Mouse (Mus musculus): ENCODE data around the gene Nosip. TPM values are rescaled to one million over a fixed set of nuclear protein-coding genes. Genes with fewer than 3 reads are reported as not detected.

Gene Nosip
- polyA plus RNA-seq (2015; fragmentation: Nextera tagmentation; extraction: Ambion mirVana): 64.1 and 67.7 TPM in 2 replicates

DNA sequence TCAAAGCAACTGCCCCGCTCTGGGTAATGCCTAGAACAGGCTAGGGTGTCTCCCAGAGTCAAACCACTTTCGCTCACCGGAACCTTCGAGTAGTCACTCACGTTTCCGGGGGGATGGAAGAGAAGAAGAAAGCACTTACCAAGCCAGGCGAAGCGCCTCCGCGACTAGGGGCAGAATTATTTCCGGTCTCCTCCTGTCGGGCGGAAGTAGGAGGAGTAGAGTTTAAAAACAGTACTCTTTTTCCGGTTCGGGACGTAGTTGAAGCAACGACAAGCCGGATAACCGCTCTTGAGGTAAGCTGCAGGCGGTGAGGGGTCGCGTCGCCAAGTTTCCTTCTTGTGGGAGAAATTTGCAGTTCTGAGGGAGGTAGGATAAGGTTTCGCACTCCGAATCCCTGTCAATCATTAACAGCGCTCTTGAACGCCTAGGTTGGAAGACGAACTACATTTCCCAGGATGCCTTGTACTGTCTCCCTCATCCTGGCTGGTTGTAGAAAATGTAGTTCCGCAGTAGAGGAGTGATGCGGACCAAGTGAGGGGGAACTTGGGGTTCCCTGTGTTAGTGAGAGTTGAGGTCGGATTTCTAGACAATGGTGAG is at the start of gene Nosip, which contains the start of gene Prrg2:
Gene Nosip, plus strand, starts transcription at position 191 of the 597 bp plus-strand sequence.
Gene Prrg2, minus strand, starts transcription at position 439 of the 597 bp plus-strand sequence.
- Histone ChIP-seq H3K27me3 (ENCODE audit: control insufficient read depth, insufficient read depth, low read depth, low read length) (no peaks in the 10 kb centered on the region), H3K36me3 (ENCODE audit: control insufficient read depth, insufficient read depth, low read length) (no peaks in the 10 kb centered on the region), H3K9me3 (replicated peaks; ENCODE audit: control insufficient read depth, low read length, poor library complexity, severe bottlenecking) (no peaks in the 10 kb centered on the region), H3K27ac (ENCODE audit: low read length) (peak within 1 kb of the TSS; percentile 90), H3K4me1 (ENCODE audit: control insufficient read depth, insufficient read depth, low read length) (peaks cover 26% of the 10 kb centered on the region), H3K4me2 (ENCODE audit: low read length) (peak within 1 kb of the TSS; percentile 60), H3K4me3 (ENCODE audit: low read depth, low read length) (peak within 1 kb of the TSS; percentile 60), H3K9ac (ENCODE audit: low read depth, low read length) (peak within 1 kb of the TSS; percentile 77)
- peak; percentile 85 for ATAC-seq
- WGBS: under 1% methylated on average over 31 of the region's 31 CpGs

DNA sequence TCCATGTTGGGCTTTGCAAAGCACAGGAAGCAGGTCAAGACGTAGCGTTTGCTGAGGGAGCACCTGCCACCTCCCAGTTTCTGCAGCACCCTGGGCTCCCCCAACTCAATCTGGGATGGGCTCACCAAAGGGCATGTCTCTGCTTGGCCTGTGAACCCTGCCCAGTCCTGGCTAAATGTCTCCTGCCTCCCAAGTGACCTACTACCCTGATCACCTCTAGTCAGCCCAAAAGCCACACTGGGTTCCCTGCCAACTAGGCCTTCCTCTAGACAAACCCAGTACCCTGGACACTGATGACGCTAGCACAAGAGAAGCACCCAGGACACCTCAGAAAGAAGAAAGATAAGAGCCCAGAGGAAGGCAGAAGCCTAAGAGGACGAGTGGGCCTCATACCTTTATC is 49.4 kb upstream of the Nosip start:
- no peak overlapping the region for H3K9ac ChIP-seq (ENCODE audit: low read depth, low read length)
- H3K27ac ChIP-seq (ENCODE audit: low read length): no peak overlapping the region
- H3K9me3 ChIP-seq (replicated peaks; ENCODE audit: control insufficient read depth, low read length, poor library complexity, severe bottlenecking): no peaks in the 10 kb centered on the region
- no peaks in the 10 kb centered on the region for H3K27me3 ChIP-seq (ENCODE audit: control insufficient read depth, insufficient read depth, low read depth, low read length)
- WGBS: 86% methylated on average over 4 of the region's 4 CpGs
- no peak for ATAC-seq
- H3K4me3 ChIP-seq (ENCODE audit: low read depth, low read length): no peak overlapping the region
- H3K36me3 ChIP-seq (ENCODE audit: control insufficient read depth, insufficient read depth, low read length): peaks cover 36% of the 10 kb centered on the region
- no peak overlapping the region for H3K4me2 ChIP-seq (ENCODE audit: low read length)
- peaks cover 21% of the 10 kb centered on the region for H3K4me1 ChIP-seq (ENCODE audit: control insufficient read depth, insufficient read depth, low read length)

DNA sequence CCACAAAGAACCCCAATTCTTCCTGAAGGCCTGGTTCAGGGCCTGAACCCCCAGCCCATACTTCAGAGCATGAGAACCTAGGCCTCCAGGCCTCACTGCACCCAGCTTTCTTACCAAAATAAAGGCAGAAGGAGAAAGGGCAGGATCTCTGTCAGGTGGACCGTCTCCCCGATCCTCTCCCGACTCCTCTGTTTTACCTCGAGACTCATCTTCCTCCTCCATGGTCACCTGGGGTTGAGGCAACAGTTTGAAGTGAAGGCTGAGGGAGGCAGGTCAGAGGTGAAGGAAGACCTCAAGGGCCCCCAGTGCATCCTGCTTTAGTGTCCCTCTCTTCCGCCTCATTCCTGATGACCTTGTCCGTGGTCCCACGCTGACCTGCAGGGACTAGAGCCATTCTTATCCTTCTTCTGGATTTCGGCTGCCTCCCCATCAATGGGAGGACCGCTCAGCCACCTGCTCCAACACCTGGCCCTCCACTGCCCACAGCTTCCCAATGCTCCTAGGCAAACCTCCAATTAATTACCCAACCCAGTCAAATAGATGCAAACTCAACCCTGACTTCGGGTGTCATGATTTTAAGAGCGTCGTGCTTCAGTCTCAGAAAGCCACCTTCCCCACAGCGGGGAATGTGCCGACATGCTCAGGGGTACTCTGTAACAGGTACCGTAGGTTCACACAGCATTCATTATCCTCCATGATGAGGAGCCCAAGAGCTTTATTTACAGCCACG is 48.7 kb upstream of the Nosip start:
- no peaks in the 10 kb centered on the region for H3K27me3 ChIP-seq (ENCODE audit: control insufficient read depth, insufficient read depth, low read depth, low read length)
- H3K9me3 ChIP-seq (replicated peaks; ENCODE audit: control insufficient read depth, low read length, poor library complexity, severe bottlenecking): no peaks in the 10 kb centered on the region
- 95% methylated on average over 16 of the region's 16 CpGs for WGBS
- peaks cover 29% of the 10 kb centered on the region for H3K36me3 ChIP-seq (ENCODE audit: control insufficient read depth, insufficient read depth, low read length)
- no peak overlapping the region for H3K4me2 ChIP-seq (ENCODE audit: low read length)
- no peak overlapping the region for H3K27ac ChIP-seq (ENCODE audit: low read length)
- no peak overlapping the region for H3K9ac ChIP-seq (ENCODE audit: low read depth, low read length)
- H3K4me3 ChIP-seq (ENCODE audit: low read depth, low read length): no peak overlapping the region
- peaks cover 23% of the 10 kb centered on the region for H3K4me1 ChIP-seq (ENCODE audit: control insufficient read depth, insufficient read depth, low read length)
- no peak for ATAC-seq

DNA sequence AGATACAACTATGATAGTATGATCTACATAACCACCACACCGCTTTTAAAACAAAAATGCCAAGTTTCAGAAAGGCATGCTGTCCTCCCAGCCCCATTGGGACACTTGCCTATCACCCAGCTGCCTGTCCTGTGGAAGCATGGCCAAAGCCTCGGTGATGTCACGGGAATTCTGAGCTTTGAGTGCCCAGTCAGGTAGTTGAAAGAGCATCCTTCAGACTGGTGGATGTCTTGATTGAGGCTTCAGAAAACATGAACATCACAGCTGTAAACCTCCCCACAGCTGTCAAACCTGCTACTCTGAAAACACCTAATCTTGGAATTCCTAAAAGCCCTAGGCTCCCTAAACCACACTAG is 48.2 kb upstream of the Nosip start:
- H3K36me3 ChIP-seq (ENCODE audit: control insufficient read depth, insufficient read depth, low read length): peaks cover 25% of the 10 kb centered on the region
- no peak overlapping the region for H3K27ac ChIP-seq (ENCODE audit: low read length)
- H3K4me1 ChIP-seq (ENCODE audit: control insufficient read depth, insufficient read depth, low read length): peaks cover 23% of the 10 kb centered on the region
- 93% methylated on average over 3 of the region's 3 CpGs for WGBS
- no peaks in the 10 kb centered on the region for H3K27me3 ChIP-seq (ENCODE audit: control insufficient read depth, insufficient read depth, low read depth, low read length)
- H3K4me2 ChIP-seq (ENCODE audit: low read length): no peak overlapping the region
- no peaks in the 10 kb centered on the region for H3K9me3 ChIP-seq (replicated peaks; ENCODE audit: control insufficient read depth, low read length, poor library complexity, severe bottlenecking)
- ATAC-seq: no peak
- no peak overlapping the region for H3K4me3 ChIP-seq (ENCODE audit: low read depth, low read length)
- no peak overlapping the region for H3K9ac ChIP-seq (ENCODE audit: low read depth, low read length)

DNA sequence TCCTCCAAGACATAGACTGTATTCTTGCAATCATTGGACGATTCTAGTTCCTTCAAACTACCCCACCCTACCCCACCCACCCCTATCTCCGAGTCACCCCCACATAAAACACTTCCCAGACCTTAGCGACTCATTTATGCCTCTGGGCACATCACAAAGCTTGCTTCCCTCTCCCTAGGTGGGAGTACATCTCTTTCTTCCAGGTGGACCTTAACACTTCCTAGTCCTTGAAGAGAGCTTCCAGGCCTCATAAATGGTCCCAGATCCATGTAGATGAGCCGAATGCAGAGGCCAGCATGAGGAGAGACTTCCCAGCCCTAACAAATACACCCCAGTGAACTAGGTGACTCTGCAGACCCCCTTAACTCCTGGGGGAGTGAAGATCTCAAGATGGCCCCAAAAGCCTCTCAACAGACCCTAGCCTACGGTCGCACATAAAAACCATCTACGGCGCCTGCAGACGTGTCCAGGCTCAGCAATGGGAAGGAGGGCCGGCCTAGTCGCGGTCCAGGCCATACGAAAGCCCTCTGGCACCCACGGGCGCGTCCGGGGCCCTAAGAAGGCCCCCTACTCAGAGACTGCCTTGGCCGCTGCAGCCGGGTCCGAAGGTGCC is 46.8 kb upstream of the Nosip start:
- Histone ChIP-seq H3K9ac (ENCODE audit: low read depth, low read length) (peak overlapping the region; percentile 98), H3K4me3 (ENCODE audit: low read depth, low read length) (peak overlapping the region; percentile 93), H3K36me3 (ENCODE audit: control insufficient read depth, insufficient read depth, low read length) (peaks cover 21% of the 10 kb centered on the region), H3K27me3 (ENCODE audit: control insufficient read depth, insufficient read depth, low read depth, low read length) (no peaks in the 10 kb centered on the region), H3K9me3 (replicated peaks; ENCODE audit: control insufficient read depth, low read length, poor library complexity, severe bottlenecking) (no peaks in the 10 kb centered on the region), H3K4me1 (ENCODE audit: control insufficient read depth, insufficient read depth, low read length) (peaks cover 23% of the 10 kb centered on the region), H3K27ac (ENCODE audit: low read length) (peak overlapping the region; percentile 81), H3K4me2 (ENCODE audit: low read length) (peak overlapping the region; percentile 75)
- no peak for ATAC-seq
- 2% methylated on average over 20 of the region's 20 CpGs for WGBS

DNA sequence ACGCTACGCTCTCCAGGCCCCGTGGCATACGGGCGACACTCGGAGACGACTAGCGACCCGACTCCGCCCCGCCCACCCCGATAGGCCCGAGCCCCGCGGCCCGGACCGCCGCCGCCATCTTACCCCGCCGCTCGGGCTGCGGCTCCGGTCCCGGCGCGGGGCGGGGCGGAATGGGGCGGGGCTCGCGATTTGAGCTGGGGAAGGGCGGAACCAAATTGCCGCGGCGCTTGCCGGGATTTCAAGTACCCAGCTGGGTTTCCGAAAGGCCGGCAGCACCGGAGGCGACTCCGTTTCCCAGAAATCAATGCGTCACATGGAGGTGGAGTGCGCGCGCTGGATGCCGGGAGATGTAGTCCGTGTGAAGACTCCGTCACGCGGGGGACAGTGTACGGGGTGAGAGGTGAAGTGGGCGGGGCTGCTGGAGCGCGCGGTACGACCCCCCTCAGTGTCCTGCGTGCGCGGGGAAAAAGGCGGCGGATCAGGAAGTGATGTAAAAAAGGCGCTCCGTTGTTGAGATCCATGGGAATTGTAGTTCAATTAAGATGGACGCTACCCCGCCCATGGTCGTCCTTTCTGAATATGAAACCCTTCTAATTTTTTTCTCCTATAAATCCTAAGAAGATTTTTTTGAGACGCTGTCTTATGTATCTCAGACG is 46.1 kb upstream of the Nosip start, which contains the start of gene Scaf1:
Gene Scaf1, minus strand, starts transcription at position 407 of the 656 bp plus-strand sequence.
- Histone ChIP-seq H3K9ac (ENCODE audit: low read depth, low read length) (peak within 1 kb of the TSS; percentile 98), H3K27ac (ENCODE audit: low read length) (peak within 1 kb of the TSS; percentile 81), H3K4me2 (ENCODE audit: low read length) (peak within 1 kb of the TSS; percentile 94), H3K9me3 (replicated peaks; ENCODE audit: control insufficient read depth, low read length, poor library complexity, severe bottlenecking) (no peaks in the 10 kb centered on the region), H3K27me3 (ENCODE audit: control insufficient read depth, insufficient read depth, low read depth, low read length) (no peaks in the 10 kb centered on the region), H3K4me3 (ENCODE audit: low read depth, low read length) (peak within 1 kb of the TSS; percentile 93), H3K36me3 (ENCODE audit: control insufficient read depth, insufficient read depth, low read length) (peaks cover 19% of the 10 kb centered on the region), H3K4me1 (ENCODE audit: control insufficient read depth, insufficient read depth, low read length) (peaks cover 23% of the 10 kb centered on the region)
- ATAC-seq: peak; percentile 94
- WGBS: 1% methylated on average over 69 of the region's 69 CpGs

DNA sequence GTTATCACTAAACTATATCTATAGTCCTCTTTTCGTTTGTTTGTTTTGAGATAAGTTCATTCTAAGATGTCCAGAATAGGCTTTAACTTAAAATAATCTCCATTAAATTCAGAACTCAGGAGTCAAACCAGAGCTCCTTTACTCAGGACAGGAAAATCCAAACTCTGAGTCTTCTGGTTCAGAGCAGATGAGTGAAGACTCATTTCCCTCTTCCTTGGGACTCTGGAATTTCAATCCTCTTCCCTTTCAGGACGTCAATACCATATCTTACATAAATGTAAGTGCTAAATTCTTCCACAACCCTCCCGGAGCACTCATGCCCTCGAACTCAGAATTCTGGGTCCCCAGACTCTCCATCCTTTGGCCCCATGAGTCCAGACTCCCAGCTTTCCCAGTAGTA is 45.5 kb upstream of the Nosip start:
- peak; percentile 4; the same call in 1 of the 2 replicates for ATAC-seq
- Histone ChIP-seq H3K27ac (ENCODE audit: low read length) (peak overlapping the region; percentile 66), H3K36me3 (ENCODE audit: control insufficient read depth, insufficient read depth, low read length) (peaks cover 13% of the 10 kb centered on the region), H3K9me3 (replicated peaks; ENCODE audit: control insufficient read depth, low read length, poor library complexity, severe bottlenecking) (no peaks in the 10 kb centered on the region), H3K27me3 (ENCODE audit: control insufficient read depth, insufficient read depth, low read depth, low read length) (no peaks in the 10 kb centered on the region), H3K9ac (ENCODE audit: low read depth, low read length) (peak overlapping the region; percentile 71), H3K4me2 (ENCODE audit: low read length) (peak overlapping the region; percentile 94), H3K4me1 (ENCODE audit: control insufficient read depth, insufficient read depth, low read length) (peaks cover 23% of the 10 kb centered on the region), H3K4me3 (ENCODE audit: low read depth, low read length) (peak overlapping the region; percentile 93)
- 3% methylated on average over 4 of the region's 4 CpGs for WGBS

DNA sequence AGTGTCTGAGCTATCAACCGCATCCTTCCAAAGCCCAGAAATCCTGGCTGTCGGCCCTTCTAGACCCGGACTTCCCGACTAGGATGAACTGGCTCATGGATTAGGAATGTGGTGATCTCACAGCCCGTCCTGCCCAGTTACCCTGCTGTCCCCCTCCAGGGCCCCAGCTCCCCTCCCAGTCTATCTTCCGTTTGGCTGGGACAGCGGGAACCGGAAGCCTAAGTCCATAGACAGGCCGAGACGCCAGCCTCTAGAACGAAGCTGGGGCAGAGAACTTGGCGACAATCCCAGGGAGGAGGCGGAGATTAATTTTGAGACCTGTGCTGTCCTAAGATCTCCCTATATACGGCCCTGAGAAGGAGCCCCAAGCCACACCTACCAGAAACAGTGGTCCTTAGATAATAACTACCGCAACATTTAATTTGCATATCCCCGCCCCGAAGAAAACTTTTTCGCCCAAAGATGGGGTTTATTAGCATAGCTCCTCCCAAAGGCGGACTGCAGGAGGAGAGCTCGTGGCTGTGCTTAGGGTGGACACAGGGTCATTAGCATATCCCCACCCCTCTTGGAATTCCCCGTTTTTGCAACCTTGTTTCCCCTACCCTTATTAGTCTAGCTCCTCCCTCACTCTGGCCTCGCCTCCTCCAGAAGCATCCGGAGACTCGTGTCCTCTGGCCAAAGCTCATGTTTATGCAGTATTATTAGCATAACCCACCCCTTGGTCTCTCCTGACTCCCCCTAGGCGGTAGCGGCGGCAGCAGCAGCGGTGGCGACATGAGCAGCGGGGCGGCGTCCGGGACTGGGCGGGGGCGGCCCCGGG is 44.8 kb upstream of the Nosip start, which contains the start of gene Rras:
Gene Rras, plus strand, starts transcription at position 720 of the 820 bp plus-strand sequence.
- peak within 1 kb of the TSS; percentile 66 for H3K27ac ChIP-seq (ENCODE audit: low read length)
- 0% methylated on average over 36 of the region's 36 CpGs for WGBS
- peak within 1 kb of the TSS; percentile 93 for H3K4me3 ChIP-seq (ENCODE audit: low read depth, low read length)
- peak within 1 kb of the TSS; percentile 71 for H3K9ac ChIP-seq (ENCODE audit: low read depth, low read length)
- no peaks in the 10 kb centered on the region for H3K9me3 ChIP-seq (replicated peaks; ENCODE audit: control insufficient read depth, low read length, poor library complexity, severe bottlenecking)
- peak within 1 kb of the TSS; percentile 94 for H3K4me2 ChIP-seq (ENCODE audit: low read length)
- peak; percentile 73 for ATAC-seq
- H3K4me1 ChIP-seq (ENCODE audit: control insufficient read depth, insufficient read depth, low read length): peaks cover 23% of the 10 kb centered on the region
- no peaks in the 10 kb centered on the region for H3K27me3 ChIP-seq (ENCODE audit: control insufficient read depth, insufficient read depth, low read depth, low read length)
- peaks cover 7% of the 10 kb centered on the region for H3K36me3 ChIP-seq (ENCODE audit: control insufficient read depth, insufficient read depth, low read length)
